Mouse (Mus musculus) hindbrain, embryonic 15.5 days (tissue): Measurements from ENCODE around the gene Ankrd52. TPM values are rescaled to one million over a fixed set of nuclear protein-coding genes. Genes with fewer than 3 reads are reported as not detected.

Source experiments
- ATAC-seq: fragments of 200-750 bp; cut with Nextera tagmentation; 2 replicates; pipeline ENCODE4 v1.8.0; 2017; ENCODE audit warnings: low read depth, moderate number of reproducible peaks, moderate TSS enrichment; ENCODE audit not compliant: low FRiP score
- H3K27ac ChIP-seq: fragments of 300-500 bp; sonication (generic); replicated peaks from 2 replicates; pipeline ENCODE4 v1.5.1; 2015; ENCODE audit warnings: mild to moderate bottlenecking, inconsistent platforms
- H3K27me3 ChIP-seq: fragments of 300-500 bp; sonication (generic); 2 replicates; pipeline ENCODE4 v1.6.1; 2015; ENCODE audit warnings: control low read depth, inconsistent platforms
- H3K36me3 ChIP-seq: fragments of 300-500 bp; sonication (generic); 2 replicates; pipeline ENCODE4 v1.6.1; 2015; ENCODE audit warnings: control low read depth, inconsistent platforms
- H3K4me1 ChIP-seq: fragments of 300-500 bp; sonication (generic); replicated peaks from 2 replicates; pipeline ENCODE4 v1.6.1; 2015; ENCODE audit warnings: control low read depth, inconsistent platforms
- H3K4me2 ChIP-seq: fragments of 300-500 bp; sonication (generic); 2 replicates; pipeline ENCODE4 v1.6.1; 2015; ENCODE audit warnings: moderate library complexity, mild to moderate bottlenecking, inconsistent platforms
- H3K4me3 ChIP-seq: fragments of 300-500 bp; sonication (generic); 2 replicates; pipeline ENCODE4 v1.5.1; 2015; ENCODE audit warnings: mild to moderate bottlenecking, inconsistent platforms
- H3K9ac ChIP-seq: fragments of 300-500 bp; sonication (generic); 2 replicates; pipeline ENCODE4 v1.6.1; 2015; ENCODE audit warnings: inconsistent platforms
- H3K9me3 ChIP-seq: fragments of 300-500 bp; sonication (generic); 2 replicates; pipeline ENCODE4 v1.6.1; 2016; ENCODE audit warnings: control low read depth, inconsistent platforms
- WGBS: fragments of 180-500 bp; shearing (Covaris S2); methylation state at CpG from one replicate; pipeline ENCODE4 v1.1.7; 2015; 5-methylcytosine and 5-hydroxymethylcytosine counted together
- microRNA-seq: library from miRNA; unstranded; fragments of <30 nt; microRNA quantifications from one replicate; pipeline ENCODE4, GENCODE M21; 2016
- polyA plus RNA-seq: library from polyadenylated mRNA; unstranded; fragments of >200 nt; fragmentation: Nextera tagmentation; extraction: Ambion mirVana; gene quantifications from 2 replicates; pipeline ENCODE4 v1.2.1, GENCODE M21; 2015

The Ankrd52 gene
- polyA plus RNA-seq, 1 experiment from 2014 or later, result 10.9 TPM

DNA sequence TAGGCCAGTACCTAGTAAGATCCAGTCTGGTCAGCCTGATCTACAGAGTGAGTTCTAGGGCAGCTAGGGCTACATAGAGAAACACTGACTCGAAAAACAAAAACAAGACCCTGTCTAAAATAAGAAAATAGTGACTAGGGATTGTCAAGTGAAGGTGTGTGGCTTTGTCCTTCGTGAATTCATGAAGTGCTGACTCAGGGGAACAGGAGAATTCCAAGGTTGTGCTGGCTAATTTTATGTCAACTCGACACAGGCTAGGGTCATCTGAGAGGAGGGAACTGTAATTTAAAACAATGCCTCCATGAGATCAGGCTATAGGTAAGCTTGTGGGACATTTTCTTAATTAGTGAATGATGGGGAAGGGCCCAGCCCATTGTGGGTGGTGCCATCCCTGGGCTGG lies 77.6 kb downstream of the Ankrd52 start:
- ATAC-seq, result no peak
- Histone ChIP-seq H3K36me3 (no peaks in the 10 kb centered on the region), H3K27ac (no peak overlapping the region), H3K9ac (no peak overlapping the region), H3K9me3 (no peaks in the 10 kb centered on the region), H3K27me3 (no peaks in the 10 kb centered on the region), H3K4me1 (peaks cover 5% of the 10 kb centered on the region; the same call in 1 of the 2 replicates), H3K4me2 (no peak overlapping the region), H3K4me3 (no peak overlapping the region)
- 82% methylated on average over 3 of the region's 3 CpGs for WGBS

DNA sequence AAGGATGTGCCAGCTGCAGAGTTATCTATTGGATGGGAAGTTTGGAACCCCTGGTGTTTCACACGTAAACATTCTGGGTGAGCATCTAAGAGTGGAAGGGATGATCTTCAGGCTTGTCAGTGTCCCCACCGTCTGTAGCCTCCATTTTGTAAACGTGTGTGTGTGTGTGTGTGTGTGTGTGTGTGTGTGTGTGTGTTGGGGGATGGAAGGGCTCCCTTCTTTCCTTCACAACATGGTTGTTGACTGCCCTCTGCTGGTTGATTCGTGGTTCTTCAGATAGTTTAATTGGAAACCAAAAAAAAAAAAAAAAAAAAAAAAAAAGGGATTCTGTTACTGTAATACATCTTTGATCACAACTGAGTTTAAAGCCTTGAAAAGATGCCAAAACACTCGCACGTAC lies 78.4 kb downstream of the Ankrd52 start:
- Histone ChIP-seq H3K9ac (no peak overlapping the region), H3K4me2 (peak overlapping the region; percentile 40), H3K9me3 (no peaks in the 10 kb centered on the region), H3K4me1 (peaks cover 7% of the 10 kb centered on the region), H3K27ac (0 out of 2 replicates have a peak overlapping the region, but pooled peaks have one; percentile 44), H3K36me3 (no peaks in the 10 kb centered on the region), H3K4me3 (peak overlapping the region; percentile 13; the same call in 1 of the 2 replicates), H3K27me3 (no peaks in the 10 kb centered on the region)
- WGBS, result 2% methylated on average over 6 of the region's 6 CpGs
- no peak for ATAC-seq

- no peak overlapping the region for H3K9ac ChIP-seq
- H3K27me3 ChIP-seq, result no peaks in the 10 kb centered on the region
- 86% methylated on average over 6 of the region's 6 CpGs for WGBS
- peaks cover 19% of the 10 kb centered on the region for H3K4me1 ChIP-seq
- H3K4me2 ChIP-seq, result peak overlapping the region; percentile 89
- no peak for ATAC-seq
- peak overlapping the region; percentile 98 for H3K27ac ChIP-seq
- H3K9me3 ChIP-seq, result no peaks in the 10 kb centered on the region
- H3K4me3 ChIP-seq, result peak overlapping the region; percentile 76; the same call in 1 of the 2 replicates
- peaks cover 10% of the 10 kb centered on the region for H3K36me3 ChIP-seq
Measured at GRCm38 (mm10) chr10:128457676-128458075, 80.8 kb downstream of the Ankrd52 start.

Small RNA genes lying within 50 kb of the gene (microRNA-seq; reads per million reads assigned to microRNA genes)
- gene Gm25361 (not detected), gene Gm26308 (not detected), gene Mir6914 (not detected), gene Mir6915 (2.6 reads per million, percentile 9 among the genes with 10 or more reads in this experiment), gene Mir8105 (1.3 reads per million)

Other genes starting within 250 kb of the Ankrd52 start
- 10.2 and 10.3 TPM in 2 replicates for gene Rbms2, start 196.8 kb upstream of the Ankrd52 start, polyA plus RNA-seq
- gene Gls2, start 182.7 kb upstream of the Ankrd52 start, polyA plus RNA-seq, result 2.0 and 2.2 TPM in 2 replicates
- 20.6 and 21.0 TPM in 2 replicates for gene Spryd4, start 165.3 kb upstream of the Ankrd52 start, polyA plus RNA-seq
- 0.12 TPM in 1 of 2 replicates, not detected in the other for gene Mip, start 151.3 kb upstream of the Ankrd52 start, polyA plus RNA-seq
- 22.4 and 23.3 TPM in 2 replicates for gene Timeless, start 145.1 kb upstream of the Ankrd52 start, polyA plus RNA-seq
- 0.14 TPM in 1 of 2 replicates, not detected in the other for gene Apon, start 123.0 kb upstream of the Ankrd52 start, polyA plus RNA-seq
- gene Apof, start 108.4 kb upstream of the Ankrd52 start, polyA plus RNA-seq, result 0.21 and 0.47 TPM in 2 replicates
- gene Stat2, start 106.6 kb upstream of the Ankrd52 start, polyA plus RNA-seq, result 20.7 and 21.7 TPM in 2 replicates
- 0.26 and 0.49 TPM in 2 replicates for gene Il23a, start 78.4 kb upstream of the Ankrd52 start, polyA plus RNA-seq
- 19.1 and 21.4 TPM in 2 replicates for gene Pan2, start 73.8 kb upstream of the Ankrd52 start, polyA plus RNA-seq
- 188 and 205 TPM in 2 replicates for gene Cnpy2, start 54.7 kb upstream of the Ankrd52 start, polyA plus RNA-seq
- gene Cs, start 39.4 kb upstream of the Ankrd52 start, polyA plus RNA-seq, result 267 and 278 TPM in 2 replicates
- gene Coq10a, start 8.1 kb upstream of the Ankrd52 start, polyA plus RNA-seq, result 38.7 and 41.9 TPM in 2 replicates
- gene Slc39a5, start 24.1 kb downstream of the Ankrd52 start, polyA plus RNA-seq, result 0.21 and 0.83 TPM in 2 replicates
- gene Nabp2, start 34.4 kb downstream of the Ankrd52 start, polyA plus RNA-seq, result 137 and 141 TPM in 2 replicates
- gene Rnf41, start 34.5 kb downstream of the Ankrd52 start, polyA plus RNA-seq, result 91.3 and 92.4 TPM in 2 replicates
- gene Smarcc2, start 82.1 kb downstream of the Ankrd52 start, polyA plus RNA-seq, result 167 and 177 TPM in 2 replicates
- 944 and 959 TPM in 2 replicates for gene Myl6, start 117.0 kb downstream of the Ankrd52 start, polyA plus RNA-seq
- 5.7 and 6.5 TPM in 2 replicates for gene Myl6b, start 121.6 kb downstream of the Ankrd52 start, polyA plus RNA-seq
- gene Esyt1, start 148.8 kb downstream of the Ankrd52 start, polyA plus RNA-seq, result 14.2 and 14.8 TPM in 2 replicates
- gene Zc3h10, start 170.7 kb downstream of the Ankrd52 start, polyA plus RNA-seq, result 18.2 and 20.0 TPM in 2 replicates
- gene Rpl41, start 172.2 kb downstream of the Ankrd52 start, polyA plus RNA-seq, result 2,263 and 2,497 TPM in 2 replicates
- 125 and 127 TPM in 2 replicates for gene Pa2g4, start 188.9 kb downstream of the Ankrd52 start, polyA plus RNA-seq
- gene Erbb3, start 212.5 kb downstream of the Ankrd52 start, polyA plus RNA-seq, result 1.2 and 2.1 TPM in 2 replicates
- gene Rps26, start 249.6 kb downstream of the Ankrd52 start, polyA plus RNA-seq, result 359 and 409 TPM in 2 replicates